Mouse (Mus musculus) heart, embryonic 16.5 days (tissue): Measurements from ENCODE around the gene Slc44a1. TPM values are rescaled to one million over a fixed set of nuclear protein-coding genes. Genes with fewer than 3 reads are reported as not detected.

Experiments
- ATAC-seq: fragments of 200-750 bp; cut with Nextera tagmentation; replicated peaks from 2 replicates; pipeline ENCODE4 v1.8.0; 2017; ENCODE audit warnings: moderate number of reproducible peaks; ENCODE audit not compliant: insufficient read depth, low FRiP score; ENCODE audit errors: extremely low read depth
- H3K27ac ChIP-seq: fragments of 300-500 bp; sonication (generic); 2 replicates; pipeline ENCODE4 v1.5.1; 2014; ENCODE audit warnings: mild to moderate bottlenecking, low read length, control low read depth, moderate library complexity
- H3K27me3 ChIP-seq: fragments of 300-500 bp; sonication (generic); 2 replicates; pipeline ENCODE4 v1.6.1; 2014; ENCODE audit warnings: low read length, mixed read lengths; ENCODE audit not compliant: control insufficient read depth, insufficient read depth
- H3K36me3 ChIP-seq: fragments of 300-500 bp; sonication (generic); 2 replicates; pipeline ENCODE4 v1.6.1; 2014; ENCODE audit not compliant: control insufficient read depth, insufficient read depth
- H3K4me1 ChIP-seq: fragments of 300-500 bp; sonication (generic); 2 replicates; pipeline ENCODE4 v1.6.1; 2014; ENCODE audit warnings: low read length, mixed read lengths; ENCODE audit not compliant: control insufficient read depth, insufficient read depth
- H3K4me2 ChIP-seq: fragments of 300-500 bp; sonication (generic); 2 replicates; pipeline ENCODE4 v1.6.1; 2014; ENCODE audit warnings: low read depth, mild to moderate bottlenecking, control low read depth, low read length
- H3K4me3 ChIP-seq: fragments of 300-500 bp; sonication (generic); 2 replicates; pipeline ENCODE4 v1.5.1; 2014; ENCODE audit warnings: mild to moderate bottlenecking, control low read depth, low read length
- H3K9ac ChIP-seq: fragments of 300-500 bp; sonication (generic); 2 replicates; pipeline ENCODE4 v1.6.1; 2014; ENCODE audit warnings: low read length, control low read depth
- H3K9me3 ChIP-seq: fragments of 300-500 bp; sonication (generic); replicated peaks from 2 replicates; pipeline ENCODE4 v1.6.1; 2016; ENCODE audit warnings: low read length; ENCODE audit not compliant: control insufficient read depth
- WGBS: fragments of 180-500 bp; shearing (Covaris S2); extraction: QIAGEN DNeasy Blood & Tissue Kit; methylation state at CpG from one replicate; pipeline ENCODE4 v1.1.7; 2014; 5-methylcytosine and 5-hydroxymethylcytosine counted together
- polyA plus RNA-seq: library from polyadenylated mRNA; unstranded; fragments of >200 nt; fragmentation: Nextera tagmentation; extraction: Ambion mirVana; gene quantifications from 2 replicates; pipeline ENCODE4 v1.2.1, GENCODE M21; 2015

Slc44a1 gene
- polyA plus RNA-seq, 1 experiment from 2014 or later, result 15.4 TPM

DNA sequence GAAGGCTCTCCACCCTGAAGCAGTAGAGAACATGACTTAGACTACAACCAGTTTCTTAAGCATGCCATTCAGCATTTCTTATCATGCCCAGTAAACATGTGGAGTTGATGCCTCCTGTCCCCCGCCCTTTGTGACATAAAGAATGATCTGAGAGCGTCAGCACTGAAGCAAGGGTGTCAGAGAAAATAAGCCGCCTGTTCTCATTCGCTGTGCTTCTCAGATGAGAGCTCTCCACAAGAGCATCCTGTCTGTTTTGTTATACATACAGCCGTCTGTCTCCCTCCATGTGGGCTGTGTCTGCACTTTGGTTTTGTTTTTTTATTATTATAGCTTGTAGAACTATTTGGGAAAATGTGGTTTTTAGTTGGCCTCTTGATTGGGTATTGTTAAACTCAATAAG lies 124.4 kb downstream of the Slc44a1 start:
- 79% methylated on average over 5 of the region's 5 CpGs for WGBS
- Histone ChIP-seq H3K36me3 (peaks cover 13% of the 10 kb centered on the region), H3K27ac (no peak overlapping the region), H3K4me1 (no peaks in the 10 kb centered on the region), H3K9me3 (no peaks in the 10 kb centered on the region), H3K4me2 (no peak overlapping the region), H3K4me3 (no peak overlapping the region), H3K9ac (no peak overlapping the region), H3K27me3 (no peaks in the 10 kb centered on the region)
- no peak for ATAC-seq

DNA sequence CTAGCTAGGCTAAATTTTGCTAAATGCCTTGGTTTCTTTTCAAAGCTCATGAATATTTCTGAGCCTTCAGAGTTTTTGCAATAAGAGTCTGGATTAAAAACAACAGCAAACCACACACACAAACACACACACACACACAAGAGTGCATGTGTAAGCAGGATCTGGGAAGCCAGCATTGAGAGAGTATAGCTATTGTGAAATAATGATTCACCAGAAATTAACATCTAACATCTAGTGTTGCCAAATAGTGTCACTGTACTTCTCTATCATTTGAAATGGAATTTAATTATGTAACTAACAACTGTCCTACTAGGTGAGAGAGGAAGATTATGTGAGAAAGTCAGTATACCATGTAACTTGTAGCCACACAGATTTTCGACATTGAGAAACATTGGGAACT lies 126.9 kb downstream of the Slc44a1 start:
- no peaks in the 10 kb centered on the region for H3K27me3 ChIP-seq
- no peak overlapping the region for H3K4me2 ChIP-seq
- H3K4me3 ChIP-seq, result no peak overlapping the region
- WGBS, result 78% methylated on average over 1 of the region's 1 CpGs
- no peak for ATAC-seq
- no peak overlapping the region for H3K9ac ChIP-seq
- no peaks in the 10 kb centered on the region for H3K9me3 ChIP-seq
- H3K4me1 ChIP-seq, result no peaks in the 10 kb centered on the region
- H3K27ac ChIP-seq, result no peak overlapping the region
- peaks cover 5% of the 10 kb centered on the region; the same call in 1 of the 2 replicates for H3K36me3 ChIP-seq

DNA sequence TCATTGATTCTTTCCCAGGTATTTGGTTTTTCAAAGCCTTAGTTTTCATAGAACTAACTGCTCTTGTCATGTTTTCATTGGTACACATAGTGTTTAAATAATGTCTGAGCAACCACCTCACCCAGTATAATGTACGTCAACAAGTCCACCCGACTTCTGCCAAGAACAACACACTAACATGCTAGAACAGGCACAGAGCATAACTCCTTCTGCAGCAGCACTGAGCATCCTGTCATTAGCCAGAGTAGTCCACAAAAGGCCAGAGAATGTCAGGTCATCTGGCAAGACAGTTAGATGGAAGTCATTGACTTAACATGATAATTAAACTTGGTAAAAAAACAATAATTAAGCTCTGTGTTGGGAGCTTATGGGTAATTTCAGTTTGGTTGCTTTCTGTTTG lies 135.3 kb downstream of the Slc44a1 start:
- 67% methylated on average over 2 of the region's 2 CpGs for WGBS
- no peaks in the 10 kb centered on the region for H3K27me3 ChIP-seq
- H3K4me2 ChIP-seq, result no peak overlapping the region
- H3K27ac ChIP-seq, result no peak overlapping the region
- H3K36me3 ChIP-seq, result no peaks in the 10 kb centered on the region
- H3K4me1 ChIP-seq, result no peaks in the 10 kb centered on the region
- no peak for ATAC-seq
- no peaks in the 10 kb centered on the region for H3K9me3 ChIP-seq
- no peak overlapping the region for H3K4me3 ChIP-seq
- no peak overlapping the region for H3K9ac ChIP-seq

DNA sequence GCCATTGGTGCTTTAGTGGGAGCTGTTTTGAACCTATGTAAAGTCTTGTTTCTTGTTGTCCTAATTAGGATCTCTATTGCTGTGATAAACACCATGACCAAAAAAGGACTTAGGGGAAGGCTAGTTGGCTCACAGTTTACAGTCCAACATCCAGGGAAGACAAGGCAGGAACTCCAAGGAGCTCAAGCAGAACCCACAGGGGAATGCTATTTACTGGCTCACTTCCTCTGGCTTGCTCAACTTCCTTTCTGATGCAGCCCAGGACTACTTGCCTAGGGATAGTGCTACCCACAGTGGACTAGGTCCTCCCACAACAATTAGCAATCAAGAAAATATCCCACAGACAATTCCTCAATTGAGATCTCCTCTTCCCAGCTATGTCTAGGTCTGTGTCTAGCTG lies 147.5 kb downstream of the Slc44a1 start:
- Histone ChIP-seq H3K9me3 (no peaks in the 10 kb centered on the region), H3K4me1 (0 out of 2 replicates have a peak, but pooled peaks cover 3% of the 10 kb centered on the region), H3K27ac (no peak overlapping the region), H3K27me3 (no peaks in the 10 kb centered on the region), H3K4me2 (no peak overlapping the region), H3K36me3 (no peaks in the 10 kb centered on the region), H3K4me3 (no peak overlapping the region), H3K9ac (no peak overlapping the region)
- ATAC-seq, result no peak

DNA sequence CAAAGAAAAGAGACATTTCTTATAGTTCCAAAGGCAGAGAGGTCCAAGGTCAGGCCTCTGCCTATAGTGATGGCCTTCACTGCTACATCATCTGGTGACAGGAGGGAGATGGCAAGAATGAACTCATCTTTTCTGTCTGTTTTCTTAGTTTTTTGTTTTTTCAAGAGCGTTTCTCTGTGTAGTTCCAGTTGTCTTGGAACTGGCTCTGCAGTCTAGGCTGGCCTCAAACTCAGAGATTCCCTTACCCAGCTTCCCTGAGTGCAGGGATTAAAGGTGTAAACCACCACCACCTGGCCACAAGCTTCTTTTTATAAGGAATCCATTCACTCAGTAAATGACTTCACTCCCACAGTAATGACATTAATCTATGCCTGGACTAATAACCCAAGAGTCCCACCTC lies 148.7 kb downstream of the Slc44a1 start:
- 73% methylated on average over 1 of the region's 1 CpGs for WGBS
- no peaks in the 10 kb centered on the region for H3K9me3 ChIP-seq

DNA sequence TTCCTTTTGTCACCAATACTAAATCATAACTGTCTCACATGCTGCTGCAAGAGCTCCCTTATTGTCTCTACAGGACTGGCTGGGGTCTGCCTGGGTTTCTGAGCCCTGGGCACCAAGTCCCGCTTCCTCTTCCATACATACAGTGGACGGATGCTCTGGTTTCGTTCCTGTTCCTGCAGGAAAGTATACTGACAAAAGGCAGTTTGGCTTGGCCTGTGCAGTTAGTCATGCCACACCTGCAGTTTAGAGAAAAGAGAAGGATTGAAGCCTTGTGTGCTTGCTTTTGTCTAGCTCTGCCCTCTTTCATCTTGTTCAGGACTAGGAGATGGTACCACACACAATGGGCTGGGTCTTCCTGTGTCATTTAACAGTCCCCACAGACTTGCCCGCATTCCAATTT lies 149.3 kb downstream of the Slc44a1 start:
- Histone ChIP-seq H3K9ac (no peak overlapping the region), H3K36me3 (no peaks in the 10 kb centered on the region), H3K4me1 (peaks cover 7% of the 10 kb centered on the region; the same call in 1 of the 2 replicates), H3K4me3 (no peak overlapping the region), H3K27ac (no peak overlapping the region), H3K27me3 (no peaks in the 10 kb centered on the region), H3K9me3 (no peaks in the 10 kb centered on the region), H3K4me2 (no peak overlapping the region)
- no peak for ATAC-seq
- WGBS, result 82% methylated on average over 4 of the region's 4 CpGs

More for the DNA sequence above, 148.7 kb downstream of the Slc44a1 start:
- H3K9ac ChIP-seq, result no peak overlapping the region
- H3K36me3 ChIP-seq, result no peaks in the 10 kb centered on the region
- H3K27ac ChIP-seq, result no peak overlapping the region
- no peak for ATAC-seq
- H3K4me1 ChIP-seq, result peaks cover 5% of the 10 kb centered on the region; the same call in 1 of the 2 replicates
- H3K27me3 ChIP-seq, result no peaks in the 10 kb centered on the region
- no peak overlapping the region for H3K4me3 ChIP-seq
- H3K4me2 ChIP-seq, result no peak overlapping the region

DNA sequence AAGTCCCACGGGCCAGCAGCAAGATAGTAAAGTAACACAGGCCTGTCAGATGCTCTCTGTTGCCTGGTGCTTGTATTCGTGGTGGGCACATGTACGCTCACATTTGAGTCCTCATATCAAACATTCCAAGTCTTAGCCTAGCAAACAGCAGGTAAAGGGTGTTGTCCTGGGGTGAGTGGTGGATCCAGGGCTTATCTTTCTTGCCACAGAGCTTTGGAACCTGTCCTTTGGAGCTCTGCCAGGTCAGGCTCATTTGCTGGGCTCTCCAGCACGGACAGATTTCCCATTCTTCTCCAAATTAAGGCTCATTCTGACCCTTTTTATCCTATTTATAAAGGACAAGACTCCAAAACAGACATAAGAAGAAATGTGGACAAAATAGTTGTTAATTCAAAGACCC lies 149.9 kb downstream of the Slc44a1 start:
- H3K27me3 ChIP-seq, result no peaks in the 10 kb centered on the region
- H3K27ac ChIP-seq, result no peak overlapping the region
- H3K4me1 ChIP-seq, result peaks cover 7% of the 10 kb centered on the region; the same call in 1 of the 2 replicates
- no peak overlapping the region for H3K4me2 ChIP-seq
- ATAC-seq, result no peak
- no peaks in the 10 kb centered on the region for H3K36me3 ChIP-seq
- 44% methylated on average over 4 of the region's 4 CpGs for WGBS
- no peaks in the 10 kb centered on the region for H3K9me3 ChIP-seq
- H3K9ac ChIP-seq, result no peak overlapping the region
- H3K4me3 ChIP-seq, result no peak overlapping the region

DNA sequence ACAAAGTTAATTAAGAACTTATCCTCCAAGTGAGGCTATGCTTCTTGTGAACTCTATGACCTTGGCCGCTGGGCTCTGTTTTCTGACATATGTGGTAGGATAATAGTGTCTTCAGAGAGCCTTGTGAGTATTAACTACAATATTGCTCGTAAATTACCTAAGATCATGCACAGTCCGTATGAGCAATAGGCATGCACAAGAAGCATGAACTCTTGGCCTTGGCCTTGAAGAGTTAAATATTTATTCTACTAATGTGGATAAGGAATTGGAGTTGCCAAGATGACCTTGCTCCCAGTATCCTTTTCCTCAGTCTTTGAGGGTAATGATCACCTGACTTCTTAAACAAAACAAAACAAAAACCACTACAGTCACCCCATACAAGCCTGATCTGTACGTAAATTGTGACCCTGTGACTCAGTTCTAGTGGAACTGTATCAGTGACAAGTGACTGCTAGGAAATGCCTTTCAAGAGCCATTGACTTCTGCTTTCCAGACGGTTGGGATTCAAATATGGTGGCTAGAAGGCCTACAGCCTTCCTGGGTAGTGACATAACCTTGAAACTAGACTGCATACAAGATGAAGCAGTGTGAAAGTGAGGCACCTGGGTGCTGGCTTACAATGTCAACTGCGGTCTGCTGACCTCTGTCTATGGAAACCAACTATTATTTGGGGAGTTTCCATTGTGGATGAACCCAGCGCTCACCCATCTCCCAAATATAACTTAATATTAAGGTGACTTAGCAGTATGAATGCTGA lies 150.7 kb downstream of the Slc44a1 start:
- Histone ChIP-seq H3K4me3 (no peak overlapping the region), H3K9ac (no peak overlapping the region), H3K4me1 (peaks cover 7% of the 10 kb centered on the region; the same call in 1 of the 2 replicates), H3K27ac (no peak overlapping the region; the same call in 1 of the 2 replicates), H3K9me3 (no peaks in the 10 kb centered on the region), H3K4me2 (no peak overlapping the region), H3K27me3 (no peaks in the 10 kb centered on the region), H3K36me3 (no peaks in the 10 kb centered on the region)
- ATAC-seq, result no peak
- 74% methylated on average over 7 of the region's 7 CpGs for WGBS

DNA sequence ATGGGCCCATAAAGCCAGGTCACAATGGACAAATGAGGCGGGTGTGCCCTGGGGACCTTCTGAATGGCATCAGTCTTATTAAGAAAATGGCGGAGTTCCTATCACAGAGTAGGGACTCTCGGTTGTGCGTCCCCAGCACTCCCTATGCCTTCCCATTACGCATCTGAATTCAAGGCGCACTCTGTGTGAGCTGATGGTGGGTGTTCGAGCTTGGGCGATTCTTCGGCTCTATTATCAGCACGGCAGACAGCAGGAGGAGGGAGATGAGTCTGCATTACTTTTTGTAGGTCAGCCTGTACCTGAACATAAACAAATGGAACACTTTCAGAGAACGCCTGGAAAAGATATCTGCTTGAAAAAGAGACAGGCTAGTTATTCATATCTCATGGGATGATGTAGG lies 151.3 kb downstream of the Slc44a1 start:
- Histone ChIP-seq H3K27ac (peak overlapping the region; percentile 51), H3K27me3 (no peaks in the 10 kb centered on the region), H3K4me2 (no peak overlapping the region), H3K4me1 (peaks cover 7% of the 10 kb centered on the region; the same call in 1 of the 2 replicates), H3K9me3 (no peaks in the 10 kb centered on the region), H3K36me3 (no peaks in the 10 kb centered on the region), H3K4me3 (no peak overlapping the region), H3K9ac (no peak overlapping the region)
- ATAC-seq, result no peak
- 83% methylated on average over 11 of the region's 11 CpGs for WGBS
